Mouse (Mus musculus) lung, embryonic 14.5 days (tissue): Measurements from ENCODE around the gene Nxpe3. TPM values are rescaled to one million over a fixed set of nuclear protein-coding genes. Genes with fewer than 3 reads are reported as not detected.

ENCODE experiments used
- ATAC-seq: fragments of 200-750 bp; cut with Nextera tagmentation; 2 replicates; pipeline ENCODE4 v1.8.0; 2017; ENCODE audit warnings: mild to moderate bottlenecking, moderate TSS enrichment, moderate library complexity; ENCODE audit not compliant: insufficient read depth
- DNase-seq: peaks from one replicate; pipeline ENCODE4 v3.0.0-alpha.2; 2015
- H3K27ac ChIP-seq: fragments of 300-500 bp; sonication (generic); 2 replicates; pipeline ENCODE4 v1.5.1; 2014; ENCODE audit warnings: low read depth, mild to moderate bottlenecking, moderate library complexity
- H3K27me3 ChIP-seq: fragments of 300-500 bp; sonication (generic); 2 replicates; pipeline ENCODE4 v1.6.1; 2014; ENCODE audit warnings: low read length, control low read depth; ENCODE audit not compliant: insufficient read depth
- H3K36me3 ChIP-seq: fragments of 300-500 bp; sonication (generic); 2 replicates; pipeline ENCODE4 v1.6.1; 2014; ENCODE audit warnings: control low read depth; ENCODE audit not compliant: insufficient read depth
- H3K4me1 ChIP-seq: fragments of 300-500 bp; sonication (generic); 2 replicates; pipeline ENCODE4 v1.6.1; 2014; ENCODE audit warnings: antibody characterized with exemption, control low read depth; ENCODE audit not compliant: insufficient read depth
- H3K4me2 ChIP-seq: fragments of 300-500 bp; sonication (generic); 2 replicates; pipeline ENCODE4 v1.6.1; 2014; ENCODE audit warnings: mild to moderate bottlenecking
- H3K4me3 ChIP-seq: fragments of 300-500 bp; sonication (generic); 2 replicates; pipeline ENCODE4 v1.5.1; 2014; ENCODE audit warnings: low read depth, low read length
- H3K9ac ChIP-seq: fragments of 300-500 bp; sonication (generic); 2 replicates; pipeline ENCODE4 v1.6.1; 2014
- H3K9me3 ChIP-seq: fragments of 300-500 bp; sonication (generic); 2 replicates; pipeline ENCODE4 v1.6.1; 2016; ENCODE audit warnings: low read depth, low read length, control low read depth
- CTCF ChIP-seq: IDR thresholded peaks from 2 replicates; pipeline ENCODE4 v1.5.1; 2016; ENCODE audit warnings: antibody characterized with exemption, low read depth
- WGBS: fragments of 180-500 bp; shearing (Covaris S2); extraction: QIAGEN DNeasy Blood & Tissue Kit; methylation state at CpG from one replicate; pipeline ENCODE4 v1.1.7; 2014; 5-methylcytosine and 5-hydroxymethylcytosine counted together
- polyA plus RNA-seq: library from polyadenylated mRNA; unstranded; fragments of >200 nt; fragmentation: Nextera tagmentation; extraction: Ambion mirVana; gene quantifications from 2 replicates; pipeline ENCODE4 v1.2.1, GENCODE M21; 2014

Nxpe3 gene
- 1.4 and 1.7 TPM in 2 replicates for polyA plus RNA-seq

DNA sequence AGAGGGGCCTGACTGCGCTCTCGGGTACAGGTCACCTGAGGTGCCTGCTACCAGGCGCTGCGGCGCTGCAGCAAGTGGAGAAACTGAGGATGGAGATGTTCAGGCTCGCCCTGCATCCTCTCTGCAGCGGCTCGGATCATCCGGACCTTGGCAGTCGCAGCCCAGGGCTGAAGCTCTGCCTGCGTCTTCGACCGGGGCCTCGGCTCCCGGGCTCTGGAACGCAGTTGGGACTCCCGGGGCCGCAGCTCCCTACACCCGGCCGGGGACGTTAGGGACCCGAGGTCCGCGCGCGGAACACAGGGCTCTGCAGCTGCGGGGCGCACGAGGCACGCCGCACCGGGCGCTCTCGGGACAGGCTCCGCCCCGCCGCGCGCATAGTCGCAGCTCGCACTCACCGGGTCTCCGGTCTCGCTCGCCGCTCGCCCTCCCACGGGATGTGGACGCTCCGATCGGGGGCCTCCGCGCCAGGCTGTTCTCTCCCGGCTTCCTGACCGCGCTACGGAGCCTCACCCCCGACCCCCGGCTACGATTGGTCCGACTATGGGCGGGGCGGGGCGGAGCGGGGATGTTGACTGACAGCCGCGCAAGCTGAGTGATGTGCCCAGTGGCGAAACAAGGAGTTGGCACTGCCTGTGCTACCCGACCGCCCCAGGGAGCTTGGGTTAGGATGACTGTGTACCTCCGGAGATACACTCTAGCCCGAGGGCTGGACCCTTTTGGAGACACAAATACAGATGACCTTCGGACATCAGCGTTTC is at the start of gene Nxpe3:
TSS of gene Nxpe3 (minus strand) at position 393 of the 758 bp plus-strand sequence.
- ATAC-seq (peak; percentile 94), DNase-seq (peak; percentile 89)
- TF ChIP-seq CTCF = 0 out of 2 replicates have a peak, but pooled peaks have one; percentile 10
- peak within 1 kb of the TSS; percentile 85 for H3K4me2 ChIP-seq
- no peaks in the 10 kb centered on the region for H3K4me1 ChIP-seq
- peak within 1 kb of the TSS; percentile 70 for H3K9ac ChIP-seq
- under 1% methylated on average over 67 of the region's 74 CpGs for WGBS
- peak within 1 kb of the TSS; percentile 76 for H3K4me3 ChIP-seq
- H3K27me3 ChIP-seq = no peaks in the 10 kb centered on the region
- H3K36me3 ChIP-seq = 0 out of 2 replicates have a peak, but pooled peaks cover 6% of the 10 kb centered on the region
- no peaks in the 10 kb centered on the region for H3K9me3 ChIP-seq
- peak within 1 kb of the TSS; percentile 86 for H3K27ac ChIP-seq

GRCm38 (mm10) chr16:55940781-55941180 is 45.7 kb upstream of the Nxpe3 start:
- Histone ChIP-seq H3K36me3 (no peaks in the 10 kb centered on the region), H3K27ac (no peak overlapping the region), H3K4me1 (no peaks in the 10 kb centered on the region), H3K9ac (no peak overlapping the region), H3K4me3 (no peak overlapping the region), H3K4me2 (no peak overlapping the region), H3K27me3 (no peaks in the 10 kb centered on the region), H3K9me3 (no peaks in the 10 kb centered on the region)
- no peak for DNase-seq
- TF ChIP-seq CTCF = no peak
- 88% methylated on average over 4 of the region's 4 CpGs for WGBS
- no peak for ATAC-seq

DNA sequence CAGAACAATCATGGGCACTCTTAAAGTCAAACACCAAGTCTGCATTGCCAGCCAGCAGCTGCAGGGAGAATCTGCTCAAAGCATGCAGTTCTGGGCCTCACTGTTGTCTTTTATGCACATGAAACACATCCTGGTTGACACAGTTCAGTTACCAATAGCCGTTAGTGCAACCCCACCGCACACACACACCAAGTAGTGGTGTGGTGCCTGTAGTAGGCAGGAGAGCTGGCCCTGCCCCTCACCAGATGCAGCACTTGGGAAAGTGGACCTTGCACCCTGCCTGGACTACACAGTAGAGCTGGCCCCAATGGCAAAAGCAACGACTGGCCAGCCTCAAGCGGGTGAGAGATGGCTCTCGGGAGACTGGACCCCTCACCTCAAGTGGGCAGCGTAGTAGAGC is 44.6 kb upstream of the Nxpe3 start:
- Histone ChIP-seq H3K4me1 (no peaks in the 10 kb centered on the region), H3K9ac (no peak overlapping the region), H3K27ac (no peak overlapping the region), H3K4me2 (no peak overlapping the region), H3K4me3 (no peak overlapping the region), H3K36me3 (no peaks in the 10 kb centered on the region), H3K9me3 (no peaks in the 10 kb centered on the region), H3K27me3 (no peaks in the 10 kb centered on the region)
- ATAC-seq (no peak), DNase-seq (no peak)
- no peak for TF ChIP-seq CTCF
- WGBS = 82% methylated on average over 6 of the region's 6 CpGs

DNA sequence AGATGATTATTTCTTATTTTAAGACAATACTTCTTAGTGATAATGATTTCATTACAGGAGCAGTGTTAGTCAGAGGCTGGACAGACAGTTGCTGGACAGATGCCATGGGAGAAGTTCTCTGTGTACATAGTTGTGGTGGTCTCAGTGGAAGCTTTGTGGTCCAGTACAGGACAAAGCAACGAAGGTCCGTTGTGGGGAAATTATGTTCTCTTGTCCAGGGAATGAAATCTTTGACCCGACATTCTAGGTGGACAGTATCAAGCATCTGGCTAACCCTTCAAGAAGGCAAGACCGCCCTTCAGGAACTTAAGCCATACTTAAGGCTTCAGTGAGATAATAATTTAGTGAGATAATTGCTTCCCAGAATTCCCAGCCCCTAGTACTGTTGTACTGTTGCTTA is 43.7 kb upstream of the Nxpe3 start:
- Histone ChIP-seq H3K9ac (no peak overlapping the region), H3K4me2 (no peak overlapping the region), H3K4me3 (no peak overlapping the region), H3K27me3 (no peaks in the 10 kb centered on the region), H3K27ac (no peak overlapping the region), H3K36me3 (no peaks in the 10 kb centered on the region), H3K4me1 (no peaks in the 10 kb centered on the region), H3K9me3 (no peaks in the 10 kb centered on the region)
- ATAC-seq (no peak), DNase-seq (no peak)
- WGBS = 77% methylated on average over 4 of the region's 4 CpGs
- no peak for TF ChIP-seq CTCF

DNA sequence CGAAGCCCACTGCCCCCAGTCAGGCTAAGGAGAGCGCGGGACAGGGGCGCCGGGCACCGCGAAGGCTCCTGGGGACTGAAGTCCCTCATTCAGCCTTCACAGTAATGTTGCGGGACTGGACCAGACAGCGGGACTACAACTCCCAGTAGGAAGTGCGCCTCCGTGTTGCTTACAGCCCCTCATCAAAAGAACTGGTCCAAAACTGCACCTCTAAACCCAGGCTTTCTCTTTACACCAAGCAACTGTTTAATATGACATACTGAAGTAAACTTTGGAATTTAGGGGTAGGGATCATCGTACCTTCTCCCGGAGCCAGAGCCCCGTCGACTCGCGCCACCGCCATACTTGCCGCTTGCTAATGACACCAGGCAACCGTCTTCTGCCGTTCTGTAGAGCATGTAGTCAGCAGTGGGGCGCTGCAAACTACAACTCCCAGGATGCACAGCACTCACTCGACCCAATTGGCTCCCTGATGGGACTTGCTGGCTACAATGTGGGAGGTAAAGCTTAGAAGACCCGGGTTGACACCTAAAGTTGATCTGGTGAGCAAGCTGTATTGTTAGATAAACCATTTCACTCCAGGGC is 39.5 kb upstream of the Nxpe3 start, which contains the start of gene Cep97:
TSS of gene Cep97 (minus strand) at position 403 of the 585 bp plus-strand sequence.
- H3K9ac ChIP-seq = peak within 1 kb of the TSS; percentile 65
- no peak within 1 kb of the TSS for H3K27ac ChIP-seq
- WGBS = under 1% methylated on average over 24 of the region's 24 CpGs
- ATAC-seq (peak; percentile 99), DNase-seq (peak; percentile 94)
- H3K27me3 ChIP-seq = no peaks in the 10 kb centered on the region
- peak within 1 kb of the TSS; percentile 73 for H3K4me2 ChIP-seq
- 0 out of 2 replicates have a peak, but pooled peaks cover 5% of the 10 kb centered on the region for H3K36me3 ChIP-seq
- no peak for TF ChIP-seq CTCF
- H3K4me3 ChIP-seq = peak within 1 kb of the TSS; percentile 63
- H3K9me3 ChIP-seq = no peaks in the 10 kb centered on the region
- no peaks in the 10 kb centered on the region for H3K4me1 ChIP-seq

DNA sequence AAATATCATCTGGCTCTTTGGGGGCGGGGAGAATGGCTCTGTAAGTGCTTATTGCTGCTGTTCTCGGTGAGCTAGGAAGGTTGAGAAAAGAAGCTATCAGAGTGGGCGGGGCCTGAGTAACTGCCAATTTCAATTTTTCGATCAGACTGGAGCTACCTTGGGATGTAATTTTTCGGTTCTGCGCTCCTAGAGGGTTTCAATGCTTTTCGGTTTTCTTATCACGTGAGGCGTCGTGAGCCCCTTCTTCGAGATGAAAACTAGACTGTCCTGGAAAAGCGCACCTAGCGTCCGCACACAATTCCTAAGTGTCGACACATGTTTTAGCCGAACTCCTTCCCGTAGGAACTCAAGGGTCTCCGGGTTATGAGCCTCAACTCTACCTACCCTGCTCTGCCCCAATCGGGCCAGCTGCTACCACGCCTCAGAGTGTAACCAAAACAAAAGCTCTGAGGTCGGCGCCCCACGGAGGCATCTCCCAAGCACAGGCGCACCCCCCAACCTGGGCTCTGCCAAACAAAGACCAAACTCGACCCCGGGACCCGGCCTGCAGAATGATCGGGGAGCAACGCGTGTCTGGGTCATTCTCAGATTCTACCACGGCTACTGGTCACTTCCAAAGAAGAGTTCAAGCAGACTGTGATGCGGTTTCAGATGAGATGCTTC is 38.7 kb upstream of the Nxpe3 start:
- under 1% methylated on average over 32 of the region's 32 CpGs for WGBS

DNA sequence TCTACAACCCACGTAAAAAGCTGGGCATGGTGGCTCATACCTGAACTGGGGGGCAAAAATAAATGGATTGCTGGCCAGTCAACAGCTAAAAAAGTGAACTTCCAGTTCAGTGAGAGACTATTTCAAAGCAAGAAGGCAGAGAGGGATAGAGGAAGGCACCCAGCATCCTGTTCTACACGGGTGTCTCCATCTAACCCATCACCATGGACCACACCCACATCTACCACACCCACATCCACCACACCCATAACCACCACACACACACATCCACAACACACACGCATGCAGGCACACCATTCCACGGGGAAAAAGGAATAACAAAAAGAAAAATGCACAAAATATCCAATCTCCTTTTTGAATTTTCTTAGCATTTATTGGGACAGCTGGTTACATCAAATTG is 28.9 kb upstream of the Nxpe3 start:
- no peak overlapping the region for H3K4me2 ChIP-seq
- H3K9me3 ChIP-seq = no peaks in the 10 kb centered on the region
- H3K27me3 ChIP-seq = no peaks in the 10 kb centered on the region
- H3K4me1 ChIP-seq = no peaks in the 10 kb centered on the region
- WGBS = 92% methylated on average over 4 of the region's 4 CpGs
- peaks cover 46% of the 10 kb centered on the region for H3K36me3 ChIP-seq
- H3K27ac ChIP-seq = no peak overlapping the region
- ATAC-seq (no peak), DNase-seq (no peak)
- no peak for TF ChIP-seq CTCF
- H3K9ac ChIP-seq = no peak overlapping the region
- no peak overlapping the region for H3K4me3 ChIP-seq

More for the DNA sequence above, 38.7 kb upstream of the Nxpe3 start:
- H3K27me3 ChIP-seq = no peaks in the 10 kb centered on the region
- H3K9me3 ChIP-seq = no peaks in the 10 kb centered on the region
- peak overlapping the region; percentile 63 for H3K4me3 ChIP-seq
- peak overlapping the region; percentile 73 for H3K4me2 ChIP-seq
- peak; percentile 10; the same call in 1 of the 2 replicates for TF ChIP-seq CTCF
- DNase-seq (peak; percentile 60), ATAC-seq (peak; percentile 48)
- H3K4me1 ChIP-seq = no peaks in the 10 kb centered on the region
- no peak overlapping the region for H3K27ac ChIP-seq
- H3K36me3 ChIP-seq = 0 out of 2 replicates have a peak, but pooled peaks cover 7% of the 10 kb centered on the region
- peak overlapping the region; percentile 65 for H3K9ac ChIP-seq
